Mouse (Mus musculus) inflammation-experienced regulatory T-cells (primary cell): ENCODE measurements around the gene Mamdc2. TPM values are rescaled to one million over a fixed set of nuclear protein-coding genes. Genes with fewer than 3 reads are reported as not detected.

Source experiments
- polyA plus RNA-seq, 2 experiments: library from polyadenylated mRNA; unstranded; fragments of 100-300 nt; shearing (Covaris generic); gene quantifications; one replicate each; pipeline ENCODE4 v1.2.1; 2017

The Mamdc2 gene
- polyA plus RNA-seq: under 1 TPM; 0.15 to 0.17 TPM

GRCm38 (mm10) chr19:23447988-23448497 lies at the start of gene Mamdc2:
Mamdc2 (minus strand) TSS chr19:23448442.

GRCm38 (mm10) chr19:23273355-23274053 lies 174.7 kb downstream of the Mamdc2 start, which contains the start of gene Smc5:
Smc5 (minus strand) TSS chr19:23273897.

Other genes starting within 250 kb of the Mamdc2 start
- gene Smc5, start 174.5 kb downstream of the Mamdc2 start, polyA plus RNA-seq: 10 to 100 TPM; 31.0 to 34.4 TPM
- not detected for gene 1700028P14Rik, start 204.4 kb upstream of the Mamdc2 start, polyA plus RNA-seq
- gene Ptar1, start 239.0 kb upstream of the Mamdc2 start, polyA plus RNA-seq: 10 to 100 TPM in 1 of 2 experiments, 1 to 10 TPM in 1; 5.6 to 10.8 TPM